Mouse (Mus musculus) embryonic fibroblast, embryonic 13.5 days (primary cell): Measurements from ENCODE around the gene Car14.

Experiments used
- CTCF ChIP-seq: IDR thresholded peaks from 2 replicates; pipeline ENCODE4 v1.5.1; 2011; ENCODE audit warnings: mild to moderate bottlenecking, control low read depth, low read length, moderate library complexity, borderline replicate concordance; ENCODE audit not compliant: insufficient read depth
- POLR2A ChIP-seq: IDR thresholded peaks from 2 replicates; pipeline ENCODE4 v1.6.1; 2011; ENCODE audit warnings: low read depth, mild to moderate bottlenecking, control low read depth, low read length, moderate library complexity

DNA sequence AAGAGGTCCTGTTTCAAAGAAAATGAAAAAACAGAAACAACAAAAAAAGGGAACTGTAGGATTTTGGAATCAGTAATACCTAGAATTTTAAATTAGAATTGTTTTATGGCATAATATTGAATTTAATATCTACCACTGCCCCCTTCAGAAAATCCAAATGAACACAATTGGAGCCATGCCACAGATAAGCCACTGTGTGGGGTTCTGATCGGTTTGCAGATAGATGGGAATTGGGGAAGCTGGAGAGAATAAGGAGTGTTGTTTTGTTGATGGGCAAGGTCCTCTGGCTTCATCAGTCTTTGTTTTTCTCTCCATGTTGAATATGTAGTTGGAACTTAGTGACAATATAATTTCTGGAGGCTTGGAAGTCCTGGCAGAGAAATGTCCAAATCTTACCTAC, 30.0 kb upstream of the Car14 start:
- TF ChIP-seq CTCF (no peak), POLR2A (no peak)
